ENCODE assay signal across 8 mouse cellular contexts in genomic region chr10:67979401-67980157, GRCm38 (mm10). TPM values are rescaled to one million over a fixed set of nuclear protein-coding genes. Genes with fewer than 3 reads are reported as not detected.
DNase-seq lines count a peak whose midpoint lies in the region; ATAC-seq and TF ChIP-seq lines count a peak whose summit lies in the region.

Gene Rtkn2 (plus strand): TSS chr10:67979570.

- H3K36me3 ChIP-seq in hindbrain, postnatal 0 days (ENCODE audit: insufficient read depth, low read length), result no peaks in the 10 kb centered on the region

- peak within 1 kb of the TSS; percentile 56 for H3K27ac ChIP-seq in gastrocnemius, adult 2 months
- peak within 1 kb of the TSS; percentile 61 for H3K27ac ChIP-seq in hindbrain, postnatal 0 days

- peak; percentile 65 for DNase-seq in adipocyte (ENCODE audit: low spot score)
- peak; percentile 90 for DNase-seq in gastrocnemius, adult 2 months
- DNase-seq in hindbrain, postnatal 0 days (ENCODE audit: low spot score), result peak; percentile 97
- peak; percentile 75 to 76 for DNase-seq in left cerebral cortex, adult 8-10 months (ENCODE audit: low spot score in 2 of 2)
- peak; percentile 84 for DNase-seq in right cerebral cortex, adult 18-20 months
- peak; percentile 57 for DNase-seq in urinary bladder, adult 2 months (ENCODE audit: low spot score)

- under 1% methylated on average over 57 of the region's 57 CpGs for WGBS in hindbrain, postnatal 0 days

- no peaks in the 10 kb centered on the region for H3K9me3 ChIP-seq in hindbrain, postnatal 0 days (ENCODE audit: low read length)

- ATAC-seq in common myeloid progenitor, adult 5-6 weeks (replicated peaks; ENCODE audit: low read depth, poor library complexity, severe bottlenecking), result peak; percentile 98
- ATAC-seq in hindbrain, postnatal 0 days, result peak; percentile 99
- peak; percentile 95 for ATAC-seq in megakaryocyte, adult 5-6 weeks (ENCODE audit: poor library complexity, severe bottlenecking)

- H3K4me3 ChIP-seq in gastrocnemius, adult 2 months, result peak within 1 kb of the TSS; percentile 82
- peak within 1 kb of the TSS; percentile 74 for H3K4me3 ChIP-seq in hindbrain, postnatal 0 days (ENCODE audit: low read length)

- H3K4me1 ChIP-seq in hindbrain, postnatal 0 days (ENCODE audit: insufficient read depth, low read length), result no peaks in the 10 kb centered on the region

- H3K27me3 ChIP-seq in hindbrain, postnatal 0 days (ENCODE audit: insufficient read depth, low read length), result no peaks in the 10 kb centered on the region

- no peak for TF ChIP-seq CTCF in gastrocnemius, adult 2 months (IDR thresholded peaks at IDR 0.05)
- TF ChIP-seq CTCF in hindbrain, postnatal 0 days (IDR thresholded peaks at IDR 0.05; ENCODE audit: low read depth), result peak; percentile 54

- H3K4me2 ChIP-seq in hindbrain, postnatal 0 days (ENCODE audit: low read depth, low read length), result peak within 1 kb of the TSS; percentile 99

- H3K9ac ChIP-seq in hindbrain, postnatal 0 days (replicated peaks; ENCODE audit: low read length), result peak within 1 kb of the TSS; percentile 45

- intact Hi-C loops in gastrocnemius, adult 2 months (cut with DNase I), result loop anchor here (5.0 to 10.0 kb wide), 2 partner anchors 445 to 662 kb away; partner anchors contain the start of gene Egr2

RNA-seq across cellular contexts. Expression of gene Rtkn2, which starts in this region (rescaled TPM):
- 5.8 and 13.7 TPM in 2 replicates for total RNA-seq in common myeloid progenitor, adult 5-6 weeks (2017)
- total RNA-seq in gastrocnemius, adult 2 months (2021), result under 1 TPM; 0.11 to 0.31 TPM
- total RNA-seq in hindbrain, postnatal 0 days (2014; rRNA removed), result 3.3 and 6.4 TPM in 2 replicates
- 5.4 and 5.6 TPM in 2 replicates for polyA plus RNA-seq in hindbrain, postnatal 0 days (2015; fragmentation: Nextera tagmentation; extraction: Ambion mirVana)
- 1 to 10 TPM; 6.4 to 6.9 (median 6.5) TPM for total RNA-seq in left cerebral cortex, adult 8-10 months (2022)
- total RNA-seq in megakaryocyte, adult 5-6 weeks (2015), result 4.1 and 5.3 TPM in 2 replicates
- total RNA-seq in megakaryocyte, adult 5-6 weeks (2017), result 7.6 and 8.6 TPM in 2 replicates
- 0.26 and 0.34 TPM in 2 replicates for polyA plus RNA-seq in urinary bladder, adult 2 months (2012; rRNA removed)

Comparison
In these comparisons a context has a peak if more than half of its experiments do, and no peak if none do; other contexts are left out.
1. Peak in every context shown above with its lines: DNase-seq, ATAC-seq, H3K4me3 ChIP-seq and H3K27ac ChIP-seq.
2. Peak in DNase-seq, H3K4me3 ChIP-seq and H3K27ac ChIP-seq in gastrocnemius, adult 2 months; RNA of the gene not detected or under 1 TPM.
3. Peak in DNase-seq in urinary bladder, adult 2 months; RNA of the gene not detected or under 1 TPM.